Mouse (Mus musculus) liver, embryonic 16.5 days (tissue): ENCODE data around the gene Olfr1346. TPM values are rescaled to one million over a fixed set of nuclear protein-coding genes. Genes with fewer than 3 reads are reported as not detected.
"Not testable (repeated sequence)": the region's sequence is repeated elsewhere in the genome, so short reads cannot be mapped to it uniquely, and the experiment has no call there.

Source experiments
- ATAC-seq: fragments of 200-750 bp; cut with Nextera tagmentation; 2 replicates; pipeline ENCODE4 v1.8.0; 2017; ENCODE audit warnings: low read depth, mild to moderate bottlenecking, moderate number of reproducible peaks, moderate library complexity
- H3K27ac ChIP-seq: fragments of 300-500 bp; sonication (generic); 2 replicates; pipeline ENCODE4 v1.5.1; 2014; ENCODE audit warnings: mild to moderate bottlenecking, low read length
- H3K27me3 ChIP-seq: fragments of 300-500 bp; sonication (generic); 2 replicates; pipeline ENCODE4 v1.6.1; 2014; ENCODE audit warnings: low read depth, low read length, mixed read lengths; ENCODE audit not compliant: control insufficient read depth, insufficient read depth
- H3K36me3 ChIP-seq: fragments of 300-500 bp; sonication (generic); 2 replicates; pipeline ENCODE4 v1.6.1; 2014; ENCODE audit warnings: mild to moderate bottlenecking; ENCODE audit not compliant: control insufficient read depth, insufficient read depth
- H3K4me1 ChIP-seq: fragments of 300-500 bp; sonication (generic); 2 replicates; pipeline ENCODE4 v1.6.1; 2014; ENCODE audit warnings: low read depth, low read length, mixed read lengths; ENCODE audit not compliant: control insufficient read depth
- H3K4me2 ChIP-seq: fragments of 300-500 bp; sonication (generic); 2 replicates; pipeline ENCODE4 v1.6.1; 2014; ENCODE audit warnings: low read depth, low read length, mixed read lengths
- H3K4me3 ChIP-seq: fragments of 300-500 bp; sonication (generic); 2 replicates; pipeline ENCODE4 v1.5.1; 2014; ENCODE audit warnings: low read depth, mild to moderate bottlenecking, low read length
- H3K9ac ChIP-seq: fragments of 300-500 bp; sonication (generic); 2 replicates; pipeline ENCODE4 v1.6.1; 2014; ENCODE audit warnings: low read depth, low read length
- H3K9me3 ChIP-seq: fragments of 300-500 bp; sonication (generic); replicated peaks from 2 replicates; pipeline ENCODE4 v1.6.1; 2016; ENCODE audit warnings: low read length; ENCODE audit not compliant: control insufficient read depth
- WGBS: fragments of 180-500 bp; shearing (Covaris S2); extraction: QIAGEN DNeasy Blood & Tissue Kit; methylation state at CpG from one replicate; pipeline ENCODE4 v1.1.7; 2014; ENCODE audit not compliant: insufficient replicate concordance; 5-methylcytosine and 5-hydroxymethylcytosine counted together
- polyA plus RNA-seq: library from polyadenylated mRNA; unstranded; fragments of >200 nt; fragmentation: Nextera tagmentation; extraction: Ambion mirVana; gene quantifications from 2 replicates; pipeline ENCODE4 v1.2.1, GENCODE M21; 2015

The Olfr1346 gene
- polyA plus RNA-seq, 1 experiment from 2014 or later, result not detected

GRCm38 (mm10) chr7:6477633-6478032, 10.7 kb downstream of the Olfr1346 start:
- WGBS, result 38% methylated on average over 2 of the region's 2 CpGs
- not testable (repeated sequence) for H3K27ac ChIP-seq, H3K4me3 ChIP-seq, H3K9ac ChIP-seq, H3K4me2 ChIP-seq, H3K9me3 ChIP-seq, H3K27me3 ChIP-seq, ATAC-seq, H3K36me3 ChIP-seq, H3K4me1 ChIP-seq

- no peaks in the 10 kb centered on the region for H3K4me1 ChIP-seq
- no peaks in the 10 kb centered on the region for H3K36me3 ChIP-seq
- H3K4me2 ChIP-seq, result no peak within 1 kb of the TSS
- H3K27me3 ChIP-seq, result no peaks in the 10 kb centered on the region
- H3K9ac ChIP-seq, result no peak within 1 kb of the TSS
- no peak for ATAC-seq
- H3K27ac ChIP-seq, result no peak within 1 kb of the TSS
- no peaks in the 10 kb centered on the region for H3K9me3 ChIP-seq
- no peak within 1 kb of the TSS for H3K4me3 ChIP-seq
- WGBS, result 8% methylated on average over 2 of the region's 2 CpGs
These were observed 19.9 kb downstream of the Olfr1346 start, which contains the start of gene Olfr5 for GRCm38 (mm10) chr7:6486841-6487240. Olfr5 (minus strand) TSS chr7:6486941.

- H3K27me3 ChIP-seq, result no peaks in the 10 kb centered on the region
- no peak within 1 kb of the TSS for H3K4me2 ChIP-seq
- no peak within 1 kb of the TSS for H3K4me3 ChIP-seq
- no peaks in the 10 kb centered on the region for H3K4me1 ChIP-seq
- no peaks in the 10 kb centered on the region for H3K36me3 ChIP-seq
- no peaks in the 10 kb centered on the region for H3K9me3 ChIP-seq
- no peak within 1 kb of the TSS for H3K27ac ChIP-seq
- H3K9ac ChIP-seq, result no peak within 1 kb of the TSS
- 34% methylated on average over 1 of the region's 1 CpGs for WGBS
- no peak for ATAC-seq
These were observed 32.8 kb downstream of the Olfr1346 start, which contains the start of gene Olfr1347 for GRCm38 (mm10) chr7:6499655-6500054. Olfr1347 (minus strand) TSS chr7:6499755.

DNA sequence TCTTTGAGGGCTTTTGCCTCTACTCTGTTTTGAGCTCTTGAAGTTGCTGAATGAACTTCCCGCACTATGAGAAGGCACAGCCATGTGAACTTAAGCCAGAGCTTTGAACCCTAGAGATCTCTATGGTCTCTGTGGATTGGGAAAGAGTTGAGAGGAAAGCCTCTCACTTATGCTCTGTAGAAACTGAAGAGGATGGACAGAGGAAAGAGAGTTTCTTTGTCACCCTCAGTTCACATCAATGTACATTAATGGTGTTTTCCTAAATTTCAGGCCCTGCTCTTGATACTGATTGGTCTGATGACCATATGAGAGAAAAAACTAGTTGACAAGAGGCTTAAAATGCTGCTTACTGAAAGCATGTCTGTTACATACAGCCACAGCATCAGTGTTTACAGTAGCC, 41.7 kb downstream of the Olfr1346 start, which contains the start of gene Olfr1348:
Olfr1348 (minus strand) TSS at position 101 of the 400 bp plus-strand sequence.
- Histone ChIP-seq H3K4me3 (no peak within 1 kb of the TSS), H3K9me3 (no peaks in the 10 kb centered on the region), H3K27me3 (no peaks in the 10 kb centered on the region), H3K27ac (no peak within 1 kb of the TSS), H3K36me3 (no peaks in the 10 kb centered on the region), H3K4me1 (no peaks in the 10 kb centered on the region), H3K4me2 (no peak within 1 kb of the TSS), H3K9ac (no peak within 1 kb of the TSS)
- 73% methylated on average over 1 of the region's 1 CpGs for WGBS
- no peak for ATAC-seq

- H3K27me3 ChIP-seq, result no peaks in the 10 kb centered on the region
- H3K4me3 ChIP-seq, result no peak overlapping the region
- 15% methylated on average over 1 of the region's 1 CpGs for WGBS
- no peaks in the 10 kb centered on the region for H3K36me3 ChIP-seq
- no peaks in the 10 kb centered on the region for H3K4me1 ChIP-seq
- no peak overlapping the region for H3K4me2 ChIP-seq
- H3K9ac ChIP-seq, result no peak overlapping the region
- H3K9me3 ChIP-seq, result peaks cover 4% of the 10 kb centered on the region; the same call in 1 of the 2 replicates
- ATAC-seq, result no peak
- no peak overlapping the region for H3K27ac ChIP-seq
These were observed 54.8 kb downstream of the Olfr1346 start for GRCm38 (mm10) chr7:6521666-6522065.

GRCm38 (mm10) chr7:6522850-6523249, 55.9 kb downstream of the Olfr1346 start, which contains the start of gene Olfr1349:
Olfr1349 (minus strand) TSS chr7:6522950.
- Histone ChIP-seq H3K27ac (no peak within 1 kb of the TSS), H3K36me3 (no peaks in the 10 kb centered on the region), H3K27me3 (no peaks in the 10 kb centered on the region), H3K9ac (no peak within 1 kb of the TSS), H3K4me1 (no peaks in the 10 kb centered on the region), H3K4me3 (no peak within 1 kb of the TSS), H3K4me2 (no peak within 1 kb of the TSS), H3K9me3 (0 out of 2 replicates have a peak, but pooled peaks cover 4% of the 10 kb centered on the region)
- ATAC-seq, result no peak
- 60% methylated on average over 5 of the region's 5 CpGs for WGBS

DNA sequence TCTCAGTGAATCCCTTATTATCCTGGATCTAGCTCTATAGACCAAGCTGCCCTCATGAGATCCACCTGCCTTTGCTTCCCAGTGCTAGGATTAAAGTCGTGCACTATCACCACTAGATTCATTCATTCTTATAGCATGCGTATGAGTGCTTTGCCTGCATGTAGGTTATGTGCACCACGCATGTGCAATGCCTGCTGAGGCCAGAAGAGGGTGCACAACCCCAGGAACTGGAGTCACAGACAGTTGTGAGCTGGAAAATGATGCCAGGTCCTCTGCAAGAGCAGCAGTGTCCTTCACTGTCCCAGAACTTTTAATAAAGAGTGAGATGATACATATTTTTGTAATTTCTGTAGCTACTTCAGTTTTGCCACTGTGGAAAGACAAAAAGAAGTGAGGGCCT, 58.1 kb downstream of the Olfr1346 start:
- no peak overlapping the region for H3K9ac ChIP-seq
- no peaks in the 10 kb centered on the region for H3K36me3 ChIP-seq
- no peaks in the 10 kb centered on the region for H3K4me1 ChIP-seq
- ATAC-seq, result no peak
- no peak overlapping the region for H3K27ac ChIP-seq
- H3K27me3 ChIP-seq, result no peaks in the 10 kb centered on the region
- no peak overlapping the region for H3K4me2 ChIP-seq
- WGBS, result 48% methylated on average over 3 of the region's 3 CpGs
- H3K9me3 ChIP-seq, result 0 out of 2 replicates have a peak, but pooled peaks cover 4% of the 10 kb centered on the region
- no peak overlapping the region for H3K4me3 ChIP-seq

GRCm38 (mm10) chr7:6526141-6526540, 59.2 kb downstream of the Olfr1346 start:
- H3K4me3 ChIP-seq, result no peak overlapping the region
- H3K27ac ChIP-seq, result no peak overlapping the region
- no peak overlapping the region for H3K9ac ChIP-seq
- H3K4me2 ChIP-seq, result no peak overlapping the region
- WGBS, result 52% methylated on average over 5 of the region's 5 CpGs
- H3K4me1 ChIP-seq, result no peaks in the 10 kb centered on the region
- no peaks in the 10 kb centered on the region for H3K27me3 ChIP-seq
- no peak for ATAC-seq
- no peaks in the 10 kb centered on the region for H3K36me3 ChIP-seq
- 0 out of 2 replicates have a peak, but pooled peaks cover 4% of the 10 kb centered on the region for H3K9me3 ChIP-seq
